Mouse (Mus musculus) testis, adult 2 months (tissue): ENCODE results near the gene Arsb. TPM values are rescaled to one million over a fixed set of nuclear protein-coding genes. Genes with fewer than 3 reads are reported as not detected.

Experiments
- H3K27ac ChIP-seq: fragments of 200-500 bp; 2 replicates; pipeline ENCODE4 v1.5.1; 2012; ENCODE audit warnings: low read depth, low read length; ENCODE audit not compliant: control insufficient read depth, insufficient read depth
- H3K27me3 ChIP-seq: fragments of 200-500 bp; 2 replicates; pipeline ENCODE4 v1.6.1; 2012; ENCODE audit warnings: mild to moderate bottlenecking, low read length, moderate library complexity; ENCODE audit not compliant: control insufficient read depth, insufficient read depth
- H3K36me3 ChIP-seq: fragments of 200-500 bp; 2 replicates; pipeline ENCODE4 v1.6.1; 2012; ENCODE audit warnings: mild to moderate bottlenecking, low read length; ENCODE audit not compliant: control insufficient read depth, insufficient read depth
- H3K4me1 ChIP-seq: fragments of 200-500 bp; 2 replicates; pipeline ENCODE4 v1.6.1; 2012; ENCODE audit warnings: low read length; ENCODE audit not compliant: control insufficient read depth, insufficient read depth
- H3K4me3 ChIP-seq: fragments of 200-500 bp; 2 replicates; pipeline ENCODE4 v1.5.1; 2012; ENCODE audit warnings: low read depth, mild to moderate bottlenecking, low read length, moderate library complexity, mixed read lengths; ENCODE audit not compliant: control insufficient read depth
- CTCF ChIP-seq: fragments of 200-500 bp; IDR thresholded peaks from 2 replicates; pipeline ENCODE4 v1.5.1; 2012; ENCODE audit warnings: low read depth, mild to moderate bottlenecking, inconsistent platforms, low read length, moderate library complexity; ENCODE audit not compliant: control insufficient read depth, insufficient read depth, insufficient replicate concordance
- POLR2A ChIP-seq: fragments of 200-500 bp; IDR thresholded peaks from 2 replicates; pipeline ENCODE4 v1.6.1; 2012; ENCODE audit warnings: low read depth, mild to moderate bottlenecking, inconsistent platforms, low read length, moderate library complexity; ENCODE audit not compliant: control insufficient read depth
- polyA plus RNA-seq: library from polyadenylated mRNA; depleted of rRNA; stranded (reverse); fragments of >200 nt; gene quantifications from 2 replicates; pipeline ENCODE4 v1.2.3, GENCODE M21; 2012

Arsb gene
- polyA plus RNA-seq, 1 experiment = 6.9 TPM

DNA sequence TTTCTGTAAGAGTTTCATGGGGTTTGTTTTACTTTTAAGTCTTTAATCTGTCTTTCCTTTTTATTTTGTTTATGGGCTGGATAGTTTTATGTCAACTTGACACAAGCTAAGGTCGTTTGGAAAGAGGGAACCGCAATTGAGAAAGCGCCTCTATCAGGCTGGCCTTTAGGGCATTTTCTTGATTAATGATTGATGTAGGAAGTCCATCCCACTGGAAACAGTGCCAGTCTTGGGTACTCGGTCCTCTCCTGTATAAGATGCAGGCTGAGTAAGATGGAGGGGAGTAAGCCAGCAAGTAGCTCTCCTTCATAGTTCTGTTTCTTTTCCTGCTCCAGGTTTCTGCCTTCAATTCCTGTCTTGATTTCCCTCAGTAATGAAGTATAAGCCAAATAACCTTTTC lies 76.2 kb downstream of the Arsb start:
- Histone ChIP-seq H3K4me1 (peaks cover 2% of the 10 kb centered on the region; the same call in 1 of the 2 replicates), H3K4me3 (no peak overlapping the region), H3K36me3 (no peaks in the 10 kb centered on the region), H3K27me3 (no peaks in the 10 kb centered on the region), H3K27ac (no peak overlapping the region)
- TF ChIP-seq CTCF (no peak), POLR2A (no peak)

DNA sequence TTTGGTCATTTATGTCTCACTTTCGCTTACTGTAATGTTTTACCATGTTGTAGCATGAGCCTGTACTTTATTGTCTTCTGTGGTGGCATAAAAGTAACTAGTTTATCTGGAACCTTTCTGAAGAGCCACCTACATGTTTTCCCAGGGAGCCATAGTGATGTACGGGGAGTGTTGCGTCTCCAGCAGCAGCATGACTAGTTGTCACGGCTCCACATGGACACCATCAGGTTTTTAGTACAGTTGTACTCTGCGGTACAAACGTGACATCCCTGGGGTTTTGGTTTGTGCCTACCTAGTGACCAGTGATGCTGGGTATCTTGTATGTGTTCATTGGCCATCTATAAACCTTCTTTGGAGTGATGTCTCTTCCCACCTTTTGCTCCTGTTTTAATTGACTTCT lies 77.2 kb downstream of the Arsb start:
- no peaks in the 10 kb centered on the region for H3K27me3 ChIP-seq
- no peaks in the 10 kb centered on the region for H3K36me3 ChIP-seq

DNA sequence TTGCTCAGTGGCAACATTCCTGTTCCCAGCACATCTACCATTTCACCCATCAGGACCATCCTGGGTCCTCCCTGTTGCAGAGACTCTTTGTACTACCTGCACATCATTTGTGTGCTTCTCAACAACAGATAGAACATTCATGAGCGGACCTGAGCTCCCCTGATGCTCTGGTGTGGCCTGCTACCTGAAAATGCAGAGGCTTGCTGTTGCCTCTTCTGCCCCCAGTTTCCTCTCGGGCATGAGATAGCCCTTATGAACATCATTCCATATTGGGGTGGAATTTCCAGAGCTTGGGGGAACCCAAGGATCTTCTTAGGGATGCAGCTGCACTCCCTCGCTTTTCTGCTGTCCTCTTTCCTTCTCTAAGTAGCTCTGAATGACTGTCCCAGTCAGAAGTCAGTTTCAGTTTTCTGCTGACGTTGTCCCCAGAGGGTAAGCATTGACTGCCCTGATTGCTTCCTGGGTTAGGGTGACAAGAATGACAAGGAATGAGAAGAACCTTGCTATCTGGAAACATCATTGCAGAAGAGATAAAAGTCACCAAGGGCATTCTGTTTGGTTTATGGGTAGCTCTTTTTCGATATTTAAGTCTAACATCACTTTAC lies 78.4 kb downstream of the Arsb start:
- Histone ChIP-seq H3K27ac (no peak overlapping the region), H3K4me3 (no peak overlapping the region), H3K27me3 (no peaks in the 10 kb centered on the region), H3K36me3 (no peaks in the 10 kb centered on the region), H3K4me1 (peaks cover 2% of the 10 kb centered on the region; the same call in 1 of the 2 replicates)
- TF ChIP-seq CTCF = no peak
- TF ChIP-seq POLR2A = no peak

More for the DNA sequence above, 77.2 kb downstream of the Arsb start:
- Histone ChIP-seq H3K27ac (no peak overlapping the region), H3K4me3 (no peak overlapping the region), H3K4me1 (peaks cover 2% of the 10 kb centered on the region; the same call in 1 of the 2 replicates)
- TF ChIP-seq POLR2A = no peak
- TF ChIP-seq CTCF = no peak

DNA sequence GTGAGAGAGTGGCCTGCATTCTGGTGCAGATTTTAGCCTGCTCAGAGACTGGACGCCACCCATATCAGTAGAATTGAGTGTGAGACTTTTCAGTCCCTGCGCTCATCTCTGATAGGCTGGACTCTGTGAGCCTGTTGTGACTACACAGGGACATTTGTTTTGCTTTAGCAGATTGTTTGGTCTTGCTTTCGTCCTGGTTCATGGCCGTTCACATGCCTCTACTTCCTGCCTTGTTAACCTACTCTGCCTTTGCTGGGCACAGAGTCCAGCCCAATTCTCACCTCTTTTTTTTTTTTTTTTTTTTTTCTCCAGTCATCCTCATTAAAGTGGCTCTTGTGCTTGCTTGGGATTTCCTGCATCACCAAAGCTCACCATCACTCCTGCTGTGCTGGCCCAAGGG lies 79.2 kb downstream of the Arsb start:
- H3K27ac ChIP-seq = no peak overlapping the region
- TF ChIP-seq POLR2A (no peak), CTCF (no peak)

DNA sequence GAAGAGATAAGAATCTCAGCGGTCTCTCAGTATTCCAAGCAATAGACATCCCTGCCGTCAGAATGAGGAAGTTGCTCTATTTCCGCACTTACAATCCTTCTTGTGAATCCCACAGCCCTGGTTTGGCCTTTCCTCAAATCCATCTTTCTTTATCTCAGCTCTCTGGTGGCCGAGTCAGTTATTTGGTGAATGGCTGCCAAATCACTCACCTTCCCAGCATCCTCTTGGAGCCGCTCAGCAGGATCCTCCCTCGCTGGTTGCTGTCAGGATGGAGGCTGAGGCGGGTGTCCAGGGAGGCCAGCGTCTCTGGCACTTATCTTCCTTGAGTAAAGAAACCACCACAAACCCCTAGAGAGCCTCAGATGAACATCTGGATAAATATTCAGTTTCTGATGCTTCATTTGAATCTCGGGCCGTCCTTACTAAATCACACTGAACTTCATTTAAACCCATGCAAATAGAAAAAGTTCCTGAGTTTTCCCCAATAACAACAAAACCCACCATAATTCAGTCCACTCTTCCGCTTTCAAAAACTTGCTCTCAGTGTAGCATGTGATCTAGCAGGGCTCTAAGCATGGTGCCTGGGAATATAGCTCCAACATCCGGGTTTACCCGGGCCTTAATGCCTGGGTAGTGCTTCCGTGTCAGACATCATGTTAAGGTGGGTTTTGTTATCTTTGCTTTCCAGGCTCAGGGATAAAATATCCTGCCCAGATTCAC lies 81.1 kb downstream of the Arsb start:
- no peak overlapping the region for H3K27ac ChIP-seq
- H3K36me3 ChIP-seq = no peaks in the 10 kb centered on the region
- peaks cover 4% of the 10 kb centered on the region for H3K4me1 ChIP-seq
- H3K27me3 ChIP-seq = no peaks in the 10 kb centered on the region
- H3K4me3 ChIP-seq = no peak overlapping the region
- TF ChIP-seq POLR2A (no peak), CTCF (no peak)

More for the DNA sequence above, 79.2 kb downstream of the Arsb start:
- H3K4me1 ChIP-seq = peaks cover 2% of the 10 kb centered on the region; the same call in 1 of the 2 replicates
- no peak overlapping the region for H3K4me3 ChIP-seq
- no peaks in the 10 kb centered on the region for H3K27me3 ChIP-seq
- H3K36me3 ChIP-seq = no peaks in the 10 kb centered on the region

DNA sequence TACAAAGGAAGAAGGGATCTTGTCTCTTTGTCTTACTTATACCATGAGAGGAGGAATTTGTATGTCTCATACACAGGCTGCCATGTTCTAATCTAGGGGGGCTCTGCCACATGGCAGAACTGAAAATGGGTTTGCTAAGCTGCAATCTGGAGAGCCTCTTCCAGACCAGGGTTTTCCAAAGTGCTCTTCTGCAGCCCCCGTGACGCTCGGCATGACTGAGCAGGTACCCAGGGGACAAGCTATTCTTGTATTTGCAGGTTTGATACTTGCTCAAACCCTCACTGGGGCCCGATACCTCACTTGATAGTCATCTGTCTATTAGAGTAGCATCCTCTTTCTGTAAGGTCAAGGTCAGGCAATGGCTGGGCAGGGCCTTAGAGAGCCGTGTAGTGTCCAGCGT lies 82.3 kb downstream of the Arsb start:
- Histone ChIP-seq H3K4me1 (peaks cover 4% of the 10 kb centered on the region), H3K27ac (no peak overlapping the region), H3K27me3 (no peaks in the 10 kb centered on the region), H3K4me3 (no peak overlapping the region), H3K36me3 (no peaks in the 10 kb centered on the region)
- TF ChIP-seq CTCF (no peak), POLR2A (no peak)

DNA sequence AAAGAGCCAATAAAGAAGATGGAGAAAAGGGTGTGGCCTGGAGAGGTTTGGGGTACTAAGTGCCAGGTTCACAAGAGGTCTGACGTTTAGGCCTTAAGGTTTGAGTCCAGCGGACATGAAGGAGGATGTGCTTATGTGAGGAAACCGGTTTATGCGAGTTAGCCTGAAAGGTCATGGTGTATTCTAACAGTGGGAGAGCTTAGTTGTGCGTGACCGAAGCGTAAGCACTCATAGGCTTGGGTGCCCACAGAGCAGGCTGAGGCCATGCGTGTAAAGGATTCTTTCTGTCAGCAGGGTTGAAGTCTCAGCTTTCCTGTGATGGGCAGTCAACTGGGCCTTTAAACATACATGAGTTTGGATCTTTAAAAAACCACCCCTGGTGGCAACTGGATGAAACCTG lies 82.9 kb downstream of the Arsb start:
- H3K4me1 ChIP-seq = peaks cover 4% of the 10 kb centered on the region
- no peaks in the 10 kb centered on the region for H3K36me3 ChIP-seq
- no peak overlapping the region for H3K27ac ChIP-seq
- no peaks in the 10 kb centered on the region for H3K27me3 ChIP-seq
- TF ChIP-seq POLR2A = no peak
- no peak for TF ChIP-seq CTCF
- no peak overlapping the region for H3K4me3 ChIP-seq

DNA sequence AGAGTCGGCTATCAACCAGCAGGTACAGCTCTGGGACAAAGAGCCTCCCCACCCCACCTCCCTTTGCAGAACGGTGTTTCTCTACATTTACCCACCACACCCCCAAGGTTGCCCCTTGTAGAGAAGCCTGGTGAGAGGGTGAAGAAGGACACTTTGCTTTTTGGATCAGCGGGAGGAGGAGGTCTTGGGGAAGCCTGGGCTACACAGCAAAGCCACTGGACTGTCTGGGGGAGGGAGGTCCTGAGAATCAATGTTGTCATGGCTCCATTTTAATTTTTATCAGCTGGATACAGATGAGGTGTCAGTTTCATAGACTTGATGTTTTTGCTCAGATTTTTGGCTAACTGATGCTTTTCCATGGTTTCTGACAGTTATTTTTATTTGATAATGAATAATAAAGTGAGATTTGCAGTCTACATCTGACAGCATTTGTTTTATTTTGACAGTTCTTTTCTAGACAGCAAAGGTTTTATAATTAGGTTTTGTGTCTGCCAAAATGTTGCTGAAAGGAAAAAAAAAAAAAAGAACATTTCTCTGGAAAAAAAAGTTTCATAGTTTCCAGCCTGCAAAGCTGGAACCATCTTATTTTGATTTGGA lies 83.6 kb downstream of the Arsb start:
- Histone ChIP-seq H3K4me1 (peaks cover 4% of the 10 kb centered on the region), H3K36me3 (no peaks in the 10 kb centered on the region), H3K4me3 (no peak overlapping the region), H3K27ac (no peak overlapping the region), H3K27me3 (no peaks in the 10 kb centered on the region)
- TF ChIP-seq CTCF (no peak), POLR2A (no peak)
